Mouse (Mus musculus): Measurements from ENCODE around the gene Rsu1. TPM values are rescaled to one million over a fixed set of nuclear protein-coding genes. Genes with fewer than 3 reads are reported as not detected.

Rsu1 gene
- total RNA-seq, 4 experiments from 2014 or later = 35.4 to 39.7 (median 38.1) TPM

GRCm38 (mm10) chr2:13072243-13072642 is 199.0 kb downstream of the Rsu1 start:
- no peak for DNase-seq (ENCODE audit: low spot score in 2 of 2)

- peak in 1 of 2 experiments; percentile 9 for DNase-seq (ENCODE audit: low spot score in 2 of 2)
Measured at GRCm38 (mm10) chr2:13060426-13061170, 210.6 kb downstream of the Rsu1 start.

GRCm38 (mm10) chr2:13048649-13049048 is 222.6 kb downstream of the Rsu1 start:
- no peak for DNase-seq (ENCODE audit: low spot score in 2 of 2)

- DNase-seq (ENCODE audit: low spot score in 2 of 2) = no peak
Measured at GRCm38 (mm10) chr2:13044555-13044954, 226.7 kb downstream of the Rsu1 start.

- DNase-seq (ENCODE audit: low spot score in 2 of 2) = no peak
Measured at GRCm38 (mm10) chr2:13039785-13040184, 231.4 kb downstream of the Rsu1 start.

- no peak for DNase-seq (ENCODE audit: low spot score in 2 of 2)
Measured at GRCm38 (mm10) chr2:13038772-13039171, 232.4 kb downstream of the Rsu1 start.

Other genes starting within 250 kb of the Rsu1 start
- gene Cubn, start 220.4 kb upstream of the Rsu1 start, total RNA-seq (2022) = under 1 TPM; 0.14 to 0.23 (median 0.21) TPM